Mouse (Mus musculus): Measurements from ENCODE around the gene Polr3gl. TPM values are rescaled to one million over a fixed set of nuclear protein-coding genes. Genes with fewer than 3 reads are reported as not detected.

The Polr3gl gene
- total RNA-seq, 2 experiments from 2014 or later, result 22.5 to 29.9 TPM

DNA sequence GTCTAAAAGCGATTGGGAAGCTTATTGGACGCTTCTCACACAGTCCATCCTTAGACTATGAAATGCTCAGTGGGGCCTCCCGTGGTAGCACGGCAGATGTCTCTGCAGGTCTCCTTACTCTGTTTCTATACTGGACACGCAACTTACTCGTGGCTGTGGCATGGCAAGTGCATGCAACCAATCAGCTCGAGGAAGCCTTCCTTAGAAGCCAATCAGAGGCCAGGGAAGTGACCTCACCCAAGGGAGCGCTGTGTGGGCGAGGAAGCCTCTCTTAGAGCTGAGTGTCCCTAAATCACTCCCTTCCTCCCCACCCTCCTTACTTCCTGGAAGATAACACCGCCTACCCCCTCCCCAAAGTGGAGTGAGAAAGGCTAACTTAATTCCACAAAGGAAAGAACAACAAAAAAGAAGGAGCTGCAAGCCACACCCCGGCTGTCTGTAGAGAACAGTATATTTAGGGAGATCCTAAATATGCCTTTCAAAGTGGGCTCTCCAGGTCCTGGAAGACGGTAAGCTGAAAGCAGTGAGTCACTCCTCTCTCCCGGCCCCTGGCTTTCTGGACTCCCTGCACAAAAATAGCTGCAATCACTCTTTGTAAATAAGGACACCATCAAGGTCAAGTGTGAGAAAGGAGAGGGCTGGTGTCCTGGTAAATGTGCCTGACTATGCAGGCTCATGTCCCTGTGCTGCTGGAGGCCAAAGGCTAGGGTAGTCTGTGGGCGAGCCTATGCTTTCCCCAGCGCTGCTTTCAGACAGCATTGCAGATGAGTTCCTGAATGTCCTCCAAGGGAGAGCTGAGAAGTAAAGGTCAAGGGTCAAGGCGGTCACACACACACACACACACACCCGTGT lies 17.1 kb downstream of the Polr3gl start, which contains the start of gene Gm16253:
Gene Gm16253 (plus strand): TSS at position 295 of the 852 bp plus-strand sequence.
- intact Hi-C loops (cut with DNase I), result loop anchor here (2.0 kb wide), 1 partner anchor 20 kb away; the partner anchor contains the start of gene Ankrd34a
- peak; percentile 89 to 91 for DNase-seq (ENCODE audit: low spot score in 2 of 2)

DNA sequence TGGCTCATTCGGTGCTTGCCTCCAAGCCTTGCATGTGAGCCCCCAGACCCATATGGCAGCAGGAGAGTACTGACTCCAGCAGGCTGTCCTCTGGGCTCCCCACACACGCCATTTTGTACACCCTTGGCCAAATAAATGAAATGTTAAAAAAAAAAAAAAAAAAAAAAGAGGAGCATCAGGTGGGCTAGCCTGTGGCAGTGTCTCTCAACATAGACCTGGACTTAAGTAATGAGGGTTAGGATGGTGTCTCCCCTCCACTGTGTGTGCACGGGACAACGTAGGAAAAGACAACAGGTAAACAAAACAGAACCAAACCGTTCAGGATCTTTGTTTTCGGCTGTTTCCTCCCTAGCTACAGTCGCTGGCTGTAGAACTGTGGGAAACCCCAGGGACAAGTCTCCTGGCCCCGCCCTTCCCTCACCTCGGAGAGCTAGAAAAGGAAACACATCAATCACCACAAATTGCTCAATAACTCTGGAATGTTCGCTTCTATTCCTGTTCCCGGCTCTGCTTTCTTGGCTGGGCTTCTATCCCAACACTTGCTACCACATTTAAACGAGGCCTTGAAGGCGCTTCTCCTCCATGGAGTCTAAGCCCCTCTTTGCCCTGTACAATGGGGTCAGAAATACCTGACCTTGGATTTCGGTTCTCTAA lies 17.8 kb downstream of the Polr3gl start:
- intact Hi-C loops (cut with DNase I), result loop anchor here (2.0 kb wide), 1 partner anchor 21 kb away; the partner anchor contains the start of gene Ankrd34a
- DNase-seq (ENCODE audit: low spot score in 2 of 2), result no peak

DNA sequence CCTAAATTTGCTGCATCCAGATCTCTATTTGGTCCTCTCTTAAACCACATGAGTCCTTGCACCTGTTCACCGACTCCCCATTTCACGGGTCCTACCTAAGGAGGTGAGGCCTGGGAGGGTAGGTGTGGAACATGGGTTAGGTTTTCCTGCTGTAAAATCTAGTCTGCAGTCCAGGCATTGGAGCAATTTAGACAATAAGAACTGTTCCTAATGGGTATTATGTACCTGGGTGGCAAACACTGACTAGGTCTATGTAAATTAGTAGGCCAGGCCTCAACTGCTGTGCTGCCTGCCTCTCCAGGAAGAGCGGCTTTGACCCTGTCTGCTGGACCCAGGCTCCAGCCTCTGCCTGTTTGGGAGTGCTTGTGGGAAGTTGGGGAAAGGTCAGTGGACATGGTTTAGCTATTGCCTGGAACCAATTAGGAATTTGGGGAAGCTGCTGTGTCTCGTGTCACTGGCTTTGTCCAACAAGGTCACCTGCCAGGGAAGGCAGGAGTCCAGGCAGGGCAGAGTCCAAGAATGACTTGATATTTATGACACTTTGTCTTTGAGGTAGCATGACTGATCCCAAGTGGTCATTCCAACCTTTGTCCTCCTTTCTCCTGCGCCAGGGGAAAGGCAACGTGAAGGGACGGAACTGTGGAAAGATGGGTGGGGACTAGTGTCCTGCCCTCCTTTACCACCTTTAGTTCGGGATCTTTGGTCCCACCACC lies 18.6 kb downstream of the Polr3gl start:
- DNase-seq (ENCODE audit: low spot score in 2 of 2), result no peak
- intact Hi-C loops (cut with DNase I), result no loop called here

DNA sequence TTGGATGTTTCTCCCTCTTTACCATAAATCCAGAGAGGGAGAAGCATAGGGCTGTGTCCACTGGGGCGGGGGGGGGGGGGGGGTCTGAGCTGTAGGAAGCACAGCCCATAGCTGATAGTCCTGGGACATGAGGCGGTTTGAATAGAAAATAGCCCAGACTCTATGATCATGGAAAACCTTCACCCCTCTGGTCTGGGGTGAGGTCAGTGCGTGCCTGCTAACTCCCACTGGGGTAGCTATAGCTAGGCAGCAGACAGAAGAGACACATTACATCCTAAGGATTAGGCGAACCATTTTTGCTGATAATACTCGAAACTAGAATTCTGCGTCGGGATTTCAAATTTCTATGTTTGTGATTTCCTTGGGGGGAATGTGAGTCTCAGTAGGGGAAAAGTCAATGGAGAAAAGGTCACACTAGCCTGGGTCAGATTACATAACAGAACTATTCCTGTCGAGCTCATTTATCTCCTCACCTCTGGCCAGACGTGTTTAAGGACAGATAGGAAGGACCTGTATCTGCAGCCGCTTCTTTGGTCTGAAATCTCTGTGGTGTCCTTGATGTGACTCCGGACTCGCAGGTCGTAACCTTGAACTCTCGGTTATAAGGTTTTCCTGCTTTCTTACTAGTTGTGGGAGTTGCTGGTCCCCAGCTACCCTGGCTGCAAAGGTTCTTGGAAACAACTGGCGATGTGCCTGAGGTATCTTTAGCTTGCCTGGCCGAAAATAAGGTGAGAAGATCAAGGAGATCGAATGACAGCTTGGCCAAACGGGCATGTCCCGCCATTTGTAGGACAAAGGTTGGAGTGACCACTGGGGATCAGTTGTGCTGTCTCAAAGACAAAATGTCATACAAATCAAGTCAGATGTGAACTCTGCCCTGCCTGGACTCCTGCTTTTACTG lies 20.1 kb downstream of the Polr3gl start:
- intact Hi-C loops (cut with DNase I), result no loop called here

GRCm38 (mm10) chr3:96571896-96572698 lies 21.9 kb downstream of the Polr3gl start:
- intact Hi-C loops (cut with DNase I), result no loop called here
- DNase-seq (ENCODE audit: low spot score in 2 of 2), result no peak

More for the DNA sequence above, 20.1 kb downstream of the Polr3gl start:
- no peak for DNase-seq (ENCODE audit: low spot score in 2 of 2)

GRCm38 (mm10) chr3:96571336-96571735 lies 22.6 kb downstream of the Polr3gl start:
- intact Hi-C loops (cut with DNase I), result no loop called here
- DNase-seq (ENCODE audit: low spot score in 2 of 2), result no peak

GRCm38 (mm10) chr3:96570643-96571042 lies 23.3 kb downstream of the Polr3gl start:
- intact Hi-C loops (cut with DNase I), result no loop called here
- no peak for DNase-seq (ENCODE audit: low spot score in 2 of 2)

GRCm38 (mm10) chr3:96569966-96570605 lies 23.9 kb downstream of the Polr3gl start:
- no peak for DNase-seq (ENCODE audit: low spot score in 2 of 2)
- intact Hi-C loops (cut with DNase I), result no loop called here

DNA sequence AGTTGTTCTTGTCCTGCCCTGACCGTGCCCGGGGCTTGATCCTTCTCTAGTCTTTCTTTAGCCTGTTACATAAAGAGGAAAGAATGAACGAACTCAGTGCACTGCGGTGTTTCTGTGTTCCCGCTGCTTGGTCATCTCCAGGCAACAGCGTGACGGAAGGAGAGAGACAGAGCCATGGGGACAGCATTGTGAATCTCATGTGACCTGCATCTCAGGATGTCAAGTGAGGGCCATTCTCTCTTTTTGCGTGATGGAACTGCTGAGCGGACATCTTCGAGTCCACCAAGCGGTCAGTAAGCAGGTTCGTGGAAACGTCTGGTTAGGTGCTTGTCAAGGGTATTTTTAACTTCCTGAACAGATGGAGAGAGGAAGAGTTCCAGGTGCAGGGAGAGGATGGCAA lies 24.5 kb downstream of the Polr3gl start:
- intact Hi-C loops (cut with DNase I), result no loop called here
- no peak for DNase-seq (ENCODE audit: low spot score in 2 of 2)

GRCm38 (mm10) chr3:96568605-96569004 lies 25.4 kb downstream of the Polr3gl start:
- no peak for DNase-seq (ENCODE audit: low spot score in 2 of 2)
- intact Hi-C loops (cut with DNase I), result no loop called here

- no peak for DNase-seq (ENCODE audit: low spot score in 2 of 2)
- intact Hi-C loops (cut with DNase I), result no loop called here
Observed at GRCm38 (mm10) chr3:96566661-96567450, 27.1 kb downstream of the Polr3gl start.

GRCm38 (mm10) chr3:96565105-96565504 lies 28.9 kb downstream of the Polr3gl start:
- intact Hi-C loops (cut with DNase I), result no loop called here
- no peak for DNase-seq (ENCODE audit: low spot score in 2 of 2)

- DNase-seq (ENCODE audit: low spot score in 2 of 2), result no peak
- intact Hi-C loops (cut with DNase I), result no loop called here
Observed at GRCm38 (mm10) chr3:96564633-96565032, 29.3 kb downstream of the Polr3gl start.

DNA sequence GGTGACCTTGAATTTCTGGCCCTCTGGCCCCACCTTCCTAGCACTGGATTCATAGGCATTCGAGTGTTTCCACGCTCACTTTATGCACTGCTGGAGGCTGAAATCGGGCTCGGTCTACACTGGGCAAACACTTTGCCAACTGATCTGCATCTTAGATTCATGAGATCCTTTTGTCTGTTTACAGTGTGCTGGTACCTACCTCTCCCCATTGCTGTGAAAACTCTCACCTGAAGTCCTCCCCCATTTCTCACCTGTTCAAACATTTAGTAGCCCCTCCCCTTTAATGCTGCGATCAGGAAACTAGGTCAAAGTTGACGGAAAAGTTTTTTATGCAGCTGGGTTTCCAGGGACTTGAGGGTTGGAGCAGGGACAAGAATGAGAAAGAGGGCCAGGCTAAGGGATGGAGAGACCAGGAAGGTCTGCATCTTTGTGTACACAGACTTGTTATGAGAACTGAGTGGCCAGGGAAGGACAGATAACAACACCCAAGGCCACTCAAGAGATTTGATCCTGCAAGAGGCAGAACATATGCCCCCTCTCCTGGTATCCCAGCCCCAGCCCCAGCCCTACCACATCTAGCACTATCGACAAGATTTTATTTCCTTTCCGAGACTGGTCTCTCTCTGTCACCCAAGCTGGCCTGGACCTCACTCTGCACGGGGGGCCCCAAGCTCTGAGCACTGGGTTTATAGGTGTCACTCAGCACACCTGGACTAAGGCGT lies 29.9 kb downstream of the Polr3gl start:
- DNase-seq (ENCODE audit: low spot score in 2 of 2), result no peak
- intact Hi-C loops (cut with DNase I), result no loop called here

- no peak for DNase-seq (ENCODE audit: low spot score in 2 of 2)
- intact Hi-C loops (cut with DNase I), result no loop called here
Observed at GRCm38 (mm10) chr3:96563267-96563666, 30.7 kb downstream of the Polr3gl start.

DNA sequence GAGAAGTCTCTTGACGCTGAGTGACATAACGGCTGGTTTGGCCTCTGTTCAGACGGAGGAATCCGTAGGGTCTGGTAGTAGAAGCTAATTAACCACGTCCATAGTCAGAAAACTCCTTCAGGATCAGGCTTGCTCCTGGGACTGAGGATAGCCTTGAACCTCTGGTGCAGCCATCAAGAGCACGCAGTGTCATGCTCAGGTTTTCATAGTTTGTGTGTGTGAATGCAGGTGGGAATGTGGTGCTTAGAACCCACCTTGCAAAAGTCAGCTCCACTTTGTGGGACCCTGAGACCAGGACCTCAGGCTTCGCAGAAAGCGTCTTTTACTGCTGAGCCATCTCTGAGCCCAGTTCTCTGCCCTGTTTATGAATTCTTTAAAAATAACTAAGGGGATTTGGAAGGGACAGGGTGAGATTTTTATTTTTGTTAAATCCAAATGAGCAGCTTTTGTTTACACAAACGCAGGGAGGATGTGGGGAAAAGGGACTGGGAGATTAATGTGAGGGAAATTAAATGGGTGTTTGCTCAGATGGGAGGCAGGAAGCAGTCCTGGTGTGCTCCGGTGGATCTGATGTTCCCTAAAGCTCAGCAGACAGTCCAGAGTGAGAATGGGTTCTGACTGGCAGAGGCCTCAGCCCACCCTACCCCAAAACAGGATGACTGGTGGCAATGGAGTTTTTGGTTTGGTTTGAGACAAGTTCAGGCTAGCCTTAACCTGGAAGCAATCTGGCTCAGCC lies 31.9 kb downstream of the Polr3gl start:
- no peak for DNase-seq (ENCODE audit: low spot score in 2 of 2)
- intact Hi-C loops (cut with DNase I), result no loop called here

All from left cerebral cortex, postnatal 36 days (tissue).